Mouse (Mus musculus): Measurements from ENCODE around the gene Vamp8. TPM values are rescaled to one million over a fixed set of nuclear protein-coding genes. Genes with fewer than 3 reads are reported as not detected.

Vamp8 gene
- polyA plus RNA-seq, 1 experiment: 108 TPM

- Histone ChIP-seq H3K4me3 (ENCODE audit: insufficient read depth, low read length) (no peak overlapping the region), H3K27ac (ENCODE audit: insufficient read depth, low read length) (no peak overlapping the region), H3K4me1 (ENCODE audit: control insufficient read depth, insufficient read depth, low read length) (peaks cover 10% of the 10 kb centered on the region; the same call in 1 of the 2 replicates)
- TF ChIP-seq POLR2A (IDR thresholded peaks at IDR 0.05; ENCODE audit: low read depth, low read length) (no peak), CTCF (IDR thresholded peaks at IDR 0.05; ENCODE audit: borderline replicate concordance, insufficient read depth, low read length) (no peak)
Measured at GRCm38 (mm10) chr6:72374820-72375563, 15.5 kb downstream of the Vamp8 start.

DNA sequence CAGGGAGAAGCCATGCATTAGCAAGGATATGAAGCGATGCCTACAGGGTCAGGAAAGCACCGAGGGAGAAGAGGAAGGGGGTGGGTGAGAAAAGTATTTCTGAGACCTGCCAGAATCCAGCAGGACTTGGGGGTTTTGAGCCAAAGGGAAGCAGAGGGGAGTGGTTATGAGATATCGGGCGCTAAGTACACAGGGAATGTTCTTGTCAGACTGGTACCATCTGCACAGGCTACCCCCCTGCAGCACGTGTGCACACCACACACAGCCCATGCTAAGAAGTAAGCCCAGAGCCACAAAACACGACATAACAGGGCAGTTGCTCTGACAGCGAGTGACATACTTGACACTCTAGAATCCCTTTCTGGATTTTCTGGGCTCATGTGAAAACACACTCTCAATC lies 16.3 kb downstream of the Vamp8 start:
- Histone ChIP-seq H3K27ac (ENCODE audit: insufficient read depth, low read length) (no peak overlapping the region), H3K4me3 (ENCODE audit: insufficient read depth, low read length) (no peak overlapping the region), H3K4me1 (ENCODE audit: control insufficient read depth, insufficient read depth, low read length) (peaks cover 10% of the 10 kb centered on the region; the same call in 1 of the 2 replicates)
- TF ChIP-seq CTCF (IDR thresholded peaks at IDR 0.05; ENCODE audit: borderline replicate concordance, insufficient read depth, low read length): no peak
- no peak for TF ChIP-seq POLR2A (IDR thresholded peaks at IDR 0.05; ENCODE audit: low read depth, low read length)

DNA sequence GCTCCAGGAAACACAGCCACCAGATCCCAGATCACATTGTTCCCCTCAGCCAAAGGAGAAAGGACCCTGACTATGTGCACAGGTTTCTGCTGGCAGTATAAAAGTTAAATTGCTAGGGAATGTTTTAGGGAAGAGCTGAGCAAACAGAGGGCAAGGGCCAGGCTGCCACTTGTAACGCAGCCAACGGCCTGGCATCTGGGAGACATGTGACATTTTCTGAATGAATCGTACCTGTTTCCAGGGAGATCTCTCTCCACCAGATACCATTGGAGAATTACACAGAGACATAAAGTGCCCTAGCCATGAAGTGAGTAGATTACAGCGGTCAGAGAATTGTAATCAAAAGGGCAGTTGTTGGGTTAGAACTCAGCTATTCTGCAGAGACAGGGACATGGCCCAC lies 17.3 kb downstream of the Vamp8 start:
- H3K4me1 ChIP-seq (ENCODE audit: control insufficient read depth, insufficient read depth, low read length): peaks cover 10% of the 10 kb centered on the region; the same call in 1 of the 2 replicates
- peak overlapping the region; percentile 29; the same call in 1 of the 2 replicates for H3K27ac ChIP-seq (ENCODE audit: insufficient read depth, low read length)
- H3K4me3 ChIP-seq (ENCODE audit: insufficient read depth, low read length): no peak overlapping the region
- TF ChIP-seq CTCF (IDR thresholded peaks at IDR 0.05; ENCODE audit: borderline replicate concordance, insufficient read depth, low read length) (no peak), POLR2A (IDR thresholded peaks at IDR 0.05; ENCODE audit: low read depth, low read length) (no peak)

GRCm38 (mm10) chr6:72371571-72371970 lies 18.9 kb downstream of the Vamp8 start:
- no peak overlapping the region for H3K4me3 ChIP-seq (ENCODE audit: insufficient read depth, low read length)
- peak; percentile 22; the same call in 1 of the 2 replicates for TF ChIP-seq POLR2A (IDR thresholded peaks at IDR 0.05; ENCODE audit: low read depth, low read length)
- TF ChIP-seq CTCF (IDR thresholded peaks at IDR 0.05; ENCODE audit: borderline replicate concordance, insufficient read depth, low read length): no peak
- H3K4me1 ChIP-seq (ENCODE audit: control insufficient read depth, insufficient read depth, low read length): peaks cover 10% of the 10 kb centered on the region; the same call in 1 of the 2 replicates
- peak overlapping the region; percentile 93 for H3K27ac ChIP-seq (ENCODE audit: insufficient read depth, low read length)

DNA sequence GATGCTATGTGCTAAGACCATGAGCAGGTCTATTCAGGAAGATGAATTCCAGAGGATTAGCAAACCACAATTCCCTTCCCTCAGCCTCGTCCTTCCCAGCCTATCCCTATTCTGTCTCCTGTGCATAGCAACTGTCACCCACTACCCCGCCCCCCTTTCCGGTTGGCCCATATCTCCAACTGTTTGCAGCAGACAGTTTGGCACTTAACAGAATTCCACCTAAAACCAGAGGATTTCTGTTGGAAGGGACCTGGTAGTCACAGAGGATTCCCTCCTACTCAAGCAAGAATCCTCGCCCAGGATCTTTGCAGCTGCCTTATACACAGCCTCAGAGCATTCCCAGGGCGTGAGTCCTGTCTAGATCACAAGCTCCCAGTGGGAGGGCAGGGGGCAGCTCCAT lies 19.4 kb downstream of the Vamp8 start:
- H3K4me3 ChIP-seq (ENCODE audit: insufficient read depth, low read length): no peak overlapping the region
- peak overlapping the region; percentile 93 for H3K27ac ChIP-seq (ENCODE audit: insufficient read depth, low read length)
- TF ChIP-seq POLR2A (IDR thresholded peaks at IDR 0.05; ENCODE audit: low read depth, low read length) (no peak; the same call in 1 of the 2 replicates), CTCF (IDR thresholded peaks at IDR 0.05; ENCODE audit: borderline replicate concordance, insufficient read depth, low read length) (no peak)
- peaks cover 10% of the 10 kb centered on the region; the same call in 1 of the 2 replicates for H3K4me1 ChIP-seq (ENCODE audit: control insufficient read depth, insufficient read depth, low read length)

- Histone ChIP-seq H3K4me3 (ENCODE audit: insufficient read depth, low read length) (no peak overlapping the region), H3K27ac (ENCODE audit: insufficient read depth, low read length) (peak overlapping the region; percentile 93), H3K4me1 (ENCODE audit: control insufficient read depth, insufficient read depth, low read length) (peaks cover 10% of the 10 kb centered on the region; the same call in 1 of the 2 replicates)
- TF ChIP-seq CTCF (IDR thresholded peaks at IDR 0.05; ENCODE audit: borderline replicate concordance, insufficient read depth, low read length): no peak
- TF ChIP-seq POLR2A (IDR thresholded peaks at IDR 0.05; ENCODE audit: low read depth, low read length): no peak
Measured at GRCm38 (mm10) chr6:72370091-72370490, 20.4 kb downstream of the Vamp8 start.

DNA sequence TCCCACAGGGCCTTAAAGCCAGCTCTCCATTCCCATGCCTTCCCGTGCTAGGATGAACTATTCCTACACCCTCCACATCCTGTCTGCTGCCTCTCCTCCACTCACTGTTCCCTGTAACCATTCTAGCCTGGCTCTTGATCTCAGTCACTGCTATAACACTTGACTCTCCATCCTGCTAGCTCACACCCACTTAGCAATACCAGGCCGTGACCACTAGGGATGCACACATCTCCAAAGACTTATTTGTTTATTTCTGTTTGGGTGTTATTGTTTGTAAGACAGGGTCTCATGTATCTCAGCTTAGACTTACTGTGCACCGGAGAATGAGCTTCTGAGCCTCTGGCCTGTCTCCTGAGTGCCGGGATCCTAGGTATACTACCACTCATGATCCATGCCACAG lies 20.9 kb downstream of the Vamp8 start:
- Histone ChIP-seq H3K4me1 (ENCODE audit: control insufficient read depth, insufficient read depth, low read length) (peaks cover 10% of the 10 kb centered on the region; the same call in 1 of the 2 replicates), H3K4me3 (ENCODE audit: insufficient read depth, low read length) (no peak overlapping the region), H3K27ac (ENCODE audit: insufficient read depth, low read length) (peak overlapping the region; percentile 93; the same call in 1 of the 2 replicates)
- TF ChIP-seq POLR2A (IDR thresholded peaks at IDR 0.05; ENCODE audit: low read depth, low read length): no peak
- TF ChIP-seq CTCF (IDR thresholded peaks at IDR 0.05; ENCODE audit: borderline replicate concordance, insufficient read depth, low read length): no peak

DNA sequence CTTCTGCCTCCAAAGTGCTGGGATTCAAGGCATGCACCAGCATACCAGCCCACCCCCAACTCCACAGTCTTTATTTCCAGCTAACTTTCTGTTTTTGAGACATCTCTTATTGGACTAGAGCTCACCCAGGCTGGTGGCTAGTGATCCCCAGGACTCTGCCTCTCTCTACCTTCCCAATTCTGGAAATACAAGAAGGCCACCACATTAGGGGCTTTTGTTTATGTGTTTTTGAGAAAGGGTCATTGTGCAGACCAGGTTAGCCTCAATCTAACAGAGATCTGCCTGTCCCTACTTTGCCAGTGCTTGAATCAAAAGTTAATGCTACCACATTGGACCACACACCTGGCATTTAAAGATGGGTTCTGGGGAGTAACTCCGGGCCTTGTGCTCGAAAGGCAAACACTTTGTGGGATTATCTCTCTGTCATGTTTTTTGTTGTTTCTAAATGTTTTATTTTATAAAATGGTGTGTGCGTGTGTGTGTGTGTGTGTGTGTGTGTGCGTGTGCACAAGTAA lies 23.0 kb downstream of the Vamp8 start:
- no peak overlapping the region for H3K27ac ChIP-seq (ENCODE audit: insufficient read depth, low read length)
- no peak overlapping the region for H3K4me3 ChIP-seq (ENCODE audit: insufficient read depth, low read length)
- peaks cover 10% of the 10 kb centered on the region; the same call in 1 of the 2 replicates for H3K4me1 ChIP-seq (ENCODE audit: control insufficient read depth, insufficient read depth, low read length)
- TF ChIP-seq POLR2A (IDR thresholded peaks at IDR 0.05; ENCODE audit: low read depth, low read length) (no peak), CTCF (IDR thresholded peaks at IDR 0.05; ENCODE audit: borderline replicate concordance, insufficient read depth, low read length) (no peak)

DNA sequence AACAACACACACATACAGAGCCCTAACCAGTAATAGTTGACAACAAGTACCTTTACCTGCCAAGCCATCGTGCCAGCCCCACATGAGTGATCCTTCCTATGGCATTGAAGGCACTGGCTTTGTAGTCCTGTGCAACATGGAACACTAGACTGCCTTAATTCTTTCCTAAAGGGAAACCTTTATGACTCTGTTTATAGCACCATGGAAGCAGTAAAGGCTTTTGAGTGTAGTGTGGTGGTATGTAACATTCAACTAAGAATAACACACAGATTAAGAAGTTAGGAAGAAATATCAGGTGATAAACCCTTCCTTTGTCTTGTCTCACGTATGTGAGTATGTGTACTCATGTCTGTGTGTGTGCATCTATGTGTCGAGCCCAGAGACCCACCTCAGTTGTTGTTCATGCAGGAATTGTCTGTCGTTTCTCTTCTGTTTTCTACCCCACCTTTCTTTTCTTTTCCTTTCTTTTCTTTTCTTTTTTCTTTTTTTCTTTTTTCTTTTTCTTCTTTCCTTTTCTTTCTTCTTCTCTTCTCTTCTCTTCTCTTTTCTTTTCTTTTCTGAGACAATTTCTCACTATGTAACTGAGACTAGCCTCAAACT lies 23.6 kb downstream of the Vamp8 start, which contains the start of gene Rnf181:
Gene Rnf181, minus strand, starts transcription at position 113 of the 600 bp plus-strand sequence.
- no peak within 1 kb of the TSS for H3K4me3 ChIP-seq (ENCODE audit: insufficient read depth, low read length)
- TF ChIP-seq POLR2A (IDR thresholded peaks at IDR 0.05; ENCODE audit: low read depth, low read length) (no peak), CTCF (IDR thresholded peaks at IDR 0.05; ENCODE audit: borderline replicate concordance, insufficient read depth, low read length) (no peak)

More for the DNA sequence above, 23.6 kb downstream of the Vamp8 start, which contains the start of gene Rnf181:
- H3K4me1 ChIP-seq (ENCODE audit: control insufficient read depth, insufficient read depth, low read length): peaks cover 6% of the 10 kb centered on the region; the same call in 1 of the 2 replicates
- H3K27ac ChIP-seq (ENCODE audit: insufficient read depth, low read length): no peak within 1 kb of the TSS
